ENCODE assay signal across 8 mouse cellular contexts in the genomic region with DNA sequence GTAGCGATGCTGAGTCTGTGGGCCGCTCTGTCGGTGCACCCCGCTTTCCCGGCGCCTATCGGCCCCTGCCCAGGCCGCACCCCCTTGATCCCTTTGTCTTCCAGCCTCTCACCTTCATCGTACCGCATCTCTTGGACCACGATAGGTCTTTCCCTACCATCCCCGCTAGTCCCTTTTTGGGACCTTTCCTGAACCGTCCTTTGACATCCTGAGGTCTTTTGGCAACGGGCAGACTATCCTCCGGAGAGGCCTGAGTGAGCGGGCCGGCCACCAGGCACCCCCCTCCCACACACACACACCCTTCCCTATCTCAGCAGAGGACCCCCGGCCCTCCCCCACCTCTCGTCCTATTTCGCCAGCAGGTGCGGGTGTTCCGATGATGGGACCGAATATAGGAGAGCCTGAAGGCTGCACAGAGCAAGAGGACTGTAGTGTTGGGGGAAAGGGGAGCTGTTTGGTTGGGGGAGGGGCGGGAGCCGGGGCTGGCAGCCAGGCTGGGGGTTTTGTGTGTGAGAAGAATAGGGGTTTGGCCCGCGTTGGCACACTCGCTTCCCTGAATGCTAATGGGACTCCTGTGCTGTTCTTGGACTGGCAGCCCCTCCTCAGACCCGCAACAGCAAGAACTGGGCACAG. TPM values are rescaled to one million over a fixed set of nuclear protein-coding genes. Genes with fewer than 3 reads are reported as not detected.
DNase-seq lines count a peak whose midpoint lies in the region; ATAC-seq and TF ChIP-seq lines count a peak whose summit lies in the region.

Gene 3110082J24Rik (minus strand): TSS at position 419 of the 633 bp plus-strand sequence.

- H3K27ac ChIP-seq in layer of hippocampus, adult 2 months = peak within 1 kb of the TSS; percentile 85
- H3K27ac ChIP-seq in forebrain, embryonic 11.5 days (ENCODE audit: low read depth, low read length) = peak within 1 kb of the TSS; percentile 60
- no peak within 1 kb of the TSS for H3K27ac ChIP-seq in liver, embryonic 12.5 days
- H3K27ac ChIP-seq in stomach, embryonic 15.5 days = no peak within 1 kb of the TSS

- peak within 1 kb of the TSS; percentile 85 for H3K9ac ChIP-seq in forebrain, embryonic 11.5 days (ENCODE audit: low read length)
- 0 out of 2 replicates have a peak within 1 kb of the TSS, but pooled peaks have one; percentile 12 for H3K9ac ChIP-seq in liver, embryonic 12.5 days
- H3K9ac ChIP-seq in stomach, embryonic 15.5 days = peak within 1 kb of the TSS; percentile 16; the same call in 1 of the 2 replicates

- TF ChIP-seq POLR2A in brain, embryonic 14.5 days (IDR thresholded peaks at IDR 0.05; ENCODE audit: borderline replicate concordance, extremely low read depth, insufficient read depth, insufficient read length, poor library complexity, severe bottlenecking) = no peak

- DNase-seq in layer of hippocampus, adult 2 months (ENCODE audit: low spot score in 2 of 2) = peak in 1 of 2 experiments; percentile 54
- DNase-seq in layer of hippocampus, adult 9-10 months (ENCODE audit: low spot score) = no peak
- peak; percentile 96 for DNase-seq in brain, embryonic 14.5 days (ENCODE audit: low read depth)
- peak; percentile 86 for DNase-seq in forebrain, embryonic 11.5 days (ENCODE audit: low spot score)
- DNase-seq in adrenal gland, postnatal 14 days = no peak
- no peak for DNase-seq in T-cell, adult 2 months (ENCODE audit: low spot score)

- peak; percentile 50 for ATAC-seq in forebrain, embryonic 11.5 days (replicated peaks; ENCODE audit: low FRiP score)
- ATAC-seq in liver, embryonic 12.5 days = no peak
- no peak for ATAC-seq in stomach, embryonic 15.5 days (ENCODE audit: insufficient read depth, low FRiP score, low read depth)

- no peak for TF ChIP-seq CTCF in layer of hippocampus, adult 2 months (conservative IDR thresholded peaks at IDR 0.05)
- no peak for TF ChIP-seq CTCF in brain, embryonic 14.5 days (IDR thresholded peaks at IDR 0.05; ENCODE audit: borderline replicate concordance, extremely low read depth, insufficient read depth, insufficient read length)

- no peaks in the 10 kb centered on the region for H3K9me3 ChIP-seq in forebrain, embryonic 11.5 days (ENCODE audit: control insufficient read depth, low read length)
- 0 out of 2 replicates have a peak, but pooled peaks cover 7% of the 10 kb centered on the region for H3K9me3 ChIP-seq in liver, embryonic 12.5 days (replicated peaks)
- no peaks in the 10 kb centered on the region for H3K9me3 ChIP-seq in stomach, embryonic 15.5 days

- no peaks in the 10 kb centered on the region for H3K36me3 ChIP-seq in forebrain, embryonic 11.5 days (ENCODE audit: control insufficient read depth, insufficient read depth, low read length)
- H3K36me3 ChIP-seq in liver, embryonic 12.5 days = no peaks in the 10 kb centered on the region
- H3K36me3 ChIP-seq in stomach, embryonic 15.5 days = no peaks in the 10 kb centered on the region

- WGBS in forebrain, embryonic 11.5 days = under 1% methylated on average over 29 of the region's 29 CpGs
- 4% methylated on average over 29 of the region's 29 CpGs for WGBS in liver, embryonic 12.5 days (ENCODE audit: insufficient replicate concordance)
- WGBS in stomach, embryonic 15.5 days = 3% methylated on average over 29 of the region's 29 CpGs

- peaks cover 30% of the 10 kb centered on the region for H3K4me1 ChIP-seq in forebrain, embryonic 11.5 days (replicated peaks; ENCODE audit: control insufficient read depth, insufficient read depth, low read length)
- H3K4me1 ChIP-seq in liver, embryonic 12.5 days = peaks cover 18% of the 10 kb centered on the region
- peaks cover 17% of the 10 kb centered on the region for H3K4me1 ChIP-seq in stomach, embryonic 15.5 days

- H3K4me2 ChIP-seq in forebrain, embryonic 11.5 days (ENCODE audit: low read depth, low read length, severe bottlenecking) = peak within 1 kb of the TSS; percentile 99
- peak within 1 kb of the TSS; percentile 67 for H3K4me2 ChIP-seq in liver, embryonic 12.5 days
- H3K4me2 ChIP-seq in stomach, embryonic 15.5 days = peak within 1 kb of the TSS; percentile 97

- peak within 1 kb of the TSS; percentile 59 for H3K4me3 ChIP-seq in layer of hippocampus, adult 2 months
- peak within 1 kb of the TSS; percentile 62 for H3K4me3 ChIP-seq in forebrain, embryonic 11.5 days (ENCODE audit: low read depth, low read length)
- peak within 1 kb of the TSS; percentile 44 for H3K4me3 ChIP-seq in liver, embryonic 12.5 days
- peak within 1 kb of the TSS; percentile 47 for H3K4me3 ChIP-seq in stomach, embryonic 15.5 days (replicated peaks)

- no peaks in the 10 kb centered on the region; the same call in 1 of the 2 replicates for H3K27me3 ChIP-seq in forebrain, embryonic 11.5 days (ENCODE audit: control insufficient read depth, insufficient read depth, low read length)
- peaks cover 84% of the 10 kb centered on the region for H3K27me3 ChIP-seq in liver, embryonic 12.5 days (replicated peaks)
- H3K27me3 ChIP-seq in stomach, embryonic 15.5 days (replicated peaks) = peaks cover 49% of the 10 kb centered on the region

RNA-seq across cellular contexts. Expression of gene 3110082J24Rik, which starts in this region (rescaled TPM):
- 1 to 10 TPM; 2.0 to 2.6 TPM for total RNA-seq in layer of hippocampus, adult 2 months (2021)
- 2.9 and 4.3 TPM in 2 replicates for polyA plus RNA-seq in brain, embryonic 14.5 days (2012; rRNA removed)
- 3.6 and 4.7 TPM in 2 replicates for polyA plus RNA-seq in forebrain, embryonic 11.5 days (2014; fragmentation: Nextera tagmentation; extraction: Ambion mirVana)
- polyA plus RNA-seq in liver, embryonic 12.5 days (2016; fragmentation: Nextera tagmentation; extraction: Ambion mirVana) = not detected in 2 replicates
- not detected in 2 replicates for polyA plus RNA-seq in stomach, embryonic 15.5 days (2015; fragmentation: Nextera tagmentation; extraction: Ambion mirVana)
- not detected in 2 replicates for total RNA-seq in adrenal gland, postnatal 14 days (2021)

Comparison
In these comparisons a context has a peak if more than half of its experiments do, and no peak if none do; other contexts are left out.
1. DNase-seq: peak in brain, embryonic 14.5 days (single experiment) and forebrain, embryonic 11.5 days (single experiment); none in layer of hippocampus, adult 9-10 months (single experiment), adrenal gland, postnatal 14 days (single experiment) and T-cell, adult 2 months (single experiment).
2. H3K27ac ChIP-seq: peak in layer of hippocampus, adult 2 months (single experiment) and forebrain, embryonic 11.5 days (single experiment); none in liver, embryonic 12.5 days (single experiment) and stomach, embryonic 15.5 days (single experiment).
3. H3K9ac ChIP-seq: peak in every context shown above with its lines; median percentile 85 in forebrain, embryonic 11.5 days; 16 in stomach, embryonic 15.5 days; 12 in liver, embryonic 12.5 days.
4. Peak in every context shown above with its lines, with median percentiles within 50 percentile points of each other: H3K4me3 ChIP-seq and H3K4me2 ChIP-seq.